Mouse (Mus musculus) kidney, embryonic 14.5 days (tissue): ENCODE measurements around the gene Car11. TPM values are rescaled to one million over a fixed set of nuclear protein-coding genes. Genes with fewer than 3 reads are reported as not detected.

Experiments
- ATAC-seq: fragments of 200-750 bp; cut with Nextera tagmentation; 2 replicates; pipeline ENCODE4 v1.8.0; 2017; ENCODE audit warnings: moderate number of reproducible peaks, mild to moderate bottlenecking, moderate TSS enrichment, moderate library complexity; ENCODE audit not compliant: low FRiP score, low TSS enrichment
- H3K27ac ChIP-seq: fragments of 300-500 bp; sonication (generic); 2 replicates; pipeline ENCODE4 v1.5.1; 2014; ENCODE audit warnings: low read depth, mild to moderate bottlenecking, low read length, moderate library complexity, mixed read lengths
- H3K27me3 ChIP-seq: fragments of 300-500 bp; sonication (generic); 2 replicates; pipeline ENCODE4 v1.6.1; 2014; ENCODE audit warnings: mild to moderate bottlenecking, low read length; ENCODE audit not compliant: control insufficient read depth, insufficient read depth
- H3K36me3 ChIP-seq: fragments of 300-500 bp; sonication (generic); 2 replicates; pipeline ENCODE4 v1.6.1; 2014; ENCODE audit warnings: low read length, mixed read lengths; ENCODE audit not compliant: control insufficient read depth, insufficient read depth
- H3K4me1 ChIP-seq: fragments of 300-500 bp; sonication (generic); 2 replicates; pipeline ENCODE4 v1.6.1; 2014; ENCODE audit warnings: low read length, mixed read lengths; ENCODE audit not compliant: control insufficient read depth, insufficient read depth
- H3K4me2 ChIP-seq: fragments of 300-500 bp; sonication (generic); replicated peaks from 2 replicates; pipeline ENCODE4 v1.6.1; 2014; ENCODE audit warnings: low read depth, mild to moderate bottlenecking, low read length
- H3K4me3 ChIP-seq: fragments of 300-500 bp; sonication (generic); 2 replicates; pipeline ENCODE4 v1.5.1; 2014; ENCODE audit warnings: mild to moderate bottlenecking, low read length
- H3K9ac ChIP-seq: fragments of 300-500 bp; sonication (generic); 2 replicates; pipeline ENCODE4 v1.6.1; 2014; ENCODE audit warnings: low read depth, mild to moderate bottlenecking, low read length, moderate library complexity
- H3K9me3 ChIP-seq: fragments of 300-500 bp; sonication (generic); 2 replicates; pipeline ENCODE4 v1.6.1; 2016; ENCODE audit warnings: low read length; ENCODE audit not compliant: control insufficient read depth
- WGBS: fragments of 180-500 bp; shearing (Covaris S2); extraction: QIAGEN DNeasy Blood & Tissue Kit; methylation state at CpG from one replicate; pipeline ENCODE4 v1.1.7; 2014; 5-methylcytosine and 5-hydroxymethylcytosine counted together
- polyA plus RNA-seq: library from polyadenylated mRNA; unstranded; fragments of >200 nt; fragmentation: Nextera tagmentation; extraction: Ambion mirVana; gene quantifications from 2 replicates; pipeline ENCODE4 v1.2.1, GENCODE M21; 2014

Gene Car11
- polyA plus RNA-seq, 1 experiment from 2014 or later, result 6.9 TPM

GRCm38 (mm10) chr7:45706721-45707241, 7.1 kb downstream of the Car11 start:
- Histone ChIP-seq H3K27me3 (no peaks in the 10 kb centered on the region), H3K9me3 (no peaks in the 10 kb centered on the region), H3K4me2 (peak overlapping the region; percentile 93), H3K9ac (peak overlapping the region; percentile 84), H3K27ac (peak overlapping the region; percentile 90), H3K4me1 (peaks cover 30% of the 10 kb centered on the region), H3K4me3 (peak overlapping the region; percentile 64), H3K36me3 (peaks cover 19% of the 10 kb centered on the region)
- WGBS, result 1% methylated on average over 41 of the region's 45 CpGs
- ATAC-seq, result no peak

DNA sequence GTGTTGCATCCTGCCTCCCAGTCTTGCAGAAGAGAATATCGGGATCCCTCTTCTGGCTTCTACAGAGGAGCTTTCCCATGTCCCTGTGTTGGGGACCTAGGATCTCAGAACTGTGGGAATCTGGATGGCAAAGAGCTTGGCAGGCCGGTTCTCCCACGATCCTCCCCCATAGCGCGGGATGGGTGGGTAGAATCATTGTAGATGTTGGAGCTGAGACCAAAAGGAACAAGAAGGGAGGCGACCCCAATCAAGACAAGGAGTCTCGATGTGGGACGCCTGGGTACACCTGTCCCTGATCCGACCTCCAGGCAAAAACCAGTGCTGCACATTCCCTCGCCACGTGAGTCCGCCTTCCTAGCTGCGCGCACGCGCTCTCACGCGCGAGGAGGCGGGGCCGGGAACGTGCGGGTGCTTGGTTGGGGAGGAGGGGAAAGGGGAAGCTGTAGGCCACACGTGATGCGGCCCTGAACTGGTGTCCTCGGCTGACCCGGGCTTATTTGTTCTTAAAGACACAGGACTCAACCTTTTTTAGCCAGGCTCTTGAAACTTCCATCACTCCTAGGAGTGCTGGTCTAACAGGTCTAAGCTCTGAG, 7.8 kb downstream of the Car11 start:
- peak overlapping the region; percentile 84 for H3K9ac ChIP-seq
- no peaks in the 10 kb centered on the region for H3K9me3 ChIP-seq
- H3K4me1 ChIP-seq, result peaks cover 30% of the 10 kb centered on the region
- peak; percentile 1; the same call in 1 of the 2 replicates for ATAC-seq
- peak overlapping the region; percentile 90 for H3K27ac ChIP-seq
- peaks cover 26% of the 10 kb centered on the region for H3K36me3 ChIP-seq
- peak overlapping the region; percentile 93 for H3K4me2 ChIP-seq
- no peaks in the 10 kb centered on the region for H3K27me3 ChIP-seq
- 0% methylated on average over 27 of the region's 27 CpGs for WGBS
- H3K4me3 ChIP-seq, result peak overlapping the region; percentile 64

GRCm38 (mm10) chr7:45708221-45708761, 8.6 kb downstream of the Car11 start:
- H3K4me2 ChIP-seq, result peak overlapping the region; percentile 93
- H3K9ac ChIP-seq, result peak overlapping the region; percentile 84; the same call in 1 of the 2 replicates
- H3K27me3 ChIP-seq, result no peaks in the 10 kb centered on the region
- H3K4me3 ChIP-seq, result peak overlapping the region; percentile 64; the same call in 1 of the 2 replicates
- ATAC-seq, result no peak
- H3K36me3 ChIP-seq, result peaks cover 34% of the 10 kb centered on the region
- H3K4me1 ChIP-seq, result peaks cover 30% of the 10 kb centered on the region
- H3K27ac ChIP-seq, result 0 out of 2 replicates have a peak overlapping the region, but pooled peaks have one; percentile 90
- no peaks in the 10 kb centered on the region for H3K9me3 ChIP-seq
- 21% methylated on average over 13 of the region's 13 CpGs for WGBS

DNA sequence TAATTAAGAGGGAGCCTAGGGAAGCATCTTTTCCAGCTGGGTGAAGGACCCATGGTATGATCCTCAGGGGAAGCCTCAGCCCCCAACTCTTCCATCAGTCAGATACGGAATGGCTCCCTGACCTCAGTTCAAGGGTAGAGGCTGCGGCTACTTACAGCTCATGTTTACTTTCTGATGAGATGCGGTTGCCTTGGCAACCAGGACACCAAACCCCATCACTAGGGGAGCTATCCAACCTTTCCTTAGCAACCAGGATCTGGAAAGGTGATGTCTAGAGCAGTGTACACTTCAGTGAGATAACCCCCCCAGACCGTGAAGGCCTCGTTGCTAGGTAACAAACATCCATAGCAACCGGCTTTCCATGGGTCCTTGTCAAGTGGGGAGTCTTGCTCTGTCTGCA, 9.4 kb downstream of the Car11 start:
- no peak for ATAC-seq
- no peak overlapping the region for H3K4me3 ChIP-seq
- WGBS, result 54% methylated on average over 6 of the region's 6 CpGs
- no peak overlapping the region for H3K4me2 ChIP-seq
- no peak overlapping the region for H3K27ac ChIP-seq
- peaks cover 26% of the 10 kb centered on the region for H3K4me1 ChIP-seq
- H3K9me3 ChIP-seq, result no peaks in the 10 kb centered on the region
- no peak overlapping the region; the same call in 1 of the 2 replicates for H3K9ac ChIP-seq
- H3K27me3 ChIP-seq, result no peaks in the 10 kb centered on the region
- peaks cover 37% of the 10 kb centered on the region for H3K36me3 ChIP-seq

GRCm38 (mm10) chr7:45709677-45710355, 10.2 kb downstream of the Car11 start:
- Histone ChIP-seq H3K4me2 (no peak overlapping the region), H3K9ac (no peak overlapping the region), H3K27me3 (no peaks in the 10 kb centered on the region), H3K4me3 (no peak overlapping the region), H3K36me3 (peaks cover 37% of the 10 kb centered on the region), H3K27ac (no peak overlapping the region), H3K9me3 (no peaks in the 10 kb centered on the region), H3K4me1 (peaks cover 32% of the 10 kb centered on the region)
- WGBS, result 85% methylated on average over 14 of the region's 14 CpGs
- no peak for ATAC-seq

DNA sequence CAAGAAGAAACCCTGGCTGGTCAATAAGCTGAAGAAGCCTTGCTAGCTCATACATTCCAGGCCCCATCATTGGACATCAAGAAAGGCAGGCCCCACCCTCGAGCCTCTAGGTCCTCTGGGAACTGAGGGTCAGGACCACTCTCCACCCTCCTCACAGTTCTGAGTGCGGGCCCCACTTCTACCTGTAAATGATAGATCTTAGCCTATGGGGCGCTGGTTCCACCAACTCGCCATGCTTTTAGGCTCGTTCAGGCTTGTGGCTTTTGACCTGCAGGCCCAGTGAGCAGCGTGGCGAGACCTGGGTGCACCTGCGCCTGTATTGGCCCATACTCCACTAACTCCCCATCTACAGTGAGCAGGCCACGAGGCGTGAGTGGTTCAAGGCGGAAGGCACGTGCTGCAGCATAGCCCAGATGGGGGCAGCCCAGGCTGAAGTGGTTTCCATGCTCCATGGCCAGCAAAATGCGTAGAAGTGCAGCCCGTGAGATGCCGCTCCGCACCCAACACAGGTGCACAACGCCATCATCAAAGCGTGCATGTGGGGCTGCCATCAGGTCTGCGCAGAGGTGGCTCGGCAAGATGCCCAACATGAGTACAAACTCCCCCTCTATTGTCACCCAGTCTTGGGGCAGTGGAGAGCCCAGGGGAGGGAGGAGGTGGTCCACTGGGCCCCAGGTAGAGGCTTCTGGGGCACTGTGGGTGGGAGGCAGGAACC, 11.0 kb downstream of the Car11 start:
- Histone ChIP-seq H3K27ac (no peak overlapping the region), H3K4me2 (no peak overlapping the region), H3K9ac (no peak overlapping the region), H3K36me3 (peaks cover 37% of the 10 kb centered on the region), H3K9me3 (no peaks in the 10 kb centered on the region), H3K4me3 (no peak overlapping the region), H3K27me3 (no peaks in the 10 kb centered on the region), H3K4me1 (peaks cover 31% of the 10 kb centered on the region)
- WGBS, result 92% methylated on average over 20 of the region's 20 CpGs
- ATAC-seq, result no peak

- peaks cover 35% of the 10 kb centered on the region for H3K4me1 ChIP-seq
- no peaks in the 10 kb centered on the region for H3K9me3 ChIP-seq
- ATAC-seq, result no peak
- no peaks in the 10 kb centered on the region for H3K27me3 ChIP-seq
- H3K9ac ChIP-seq, result no peak overlapping the region
- H3K4me2 ChIP-seq, result no peak overlapping the region
- H3K36me3 ChIP-seq, result peaks cover 37% of the 10 kb centered on the region
- no peak overlapping the region for H3K27ac ChIP-seq
- WGBS, result 90% methylated on average over 24 of the region's 24 CpGs
- H3K4me3 ChIP-seq, result no peak overlapping the region
Measured at GRCm38 (mm10) chr7:45711316-45712021, 11.8 kb downstream of the Car11 start.

DNA sequence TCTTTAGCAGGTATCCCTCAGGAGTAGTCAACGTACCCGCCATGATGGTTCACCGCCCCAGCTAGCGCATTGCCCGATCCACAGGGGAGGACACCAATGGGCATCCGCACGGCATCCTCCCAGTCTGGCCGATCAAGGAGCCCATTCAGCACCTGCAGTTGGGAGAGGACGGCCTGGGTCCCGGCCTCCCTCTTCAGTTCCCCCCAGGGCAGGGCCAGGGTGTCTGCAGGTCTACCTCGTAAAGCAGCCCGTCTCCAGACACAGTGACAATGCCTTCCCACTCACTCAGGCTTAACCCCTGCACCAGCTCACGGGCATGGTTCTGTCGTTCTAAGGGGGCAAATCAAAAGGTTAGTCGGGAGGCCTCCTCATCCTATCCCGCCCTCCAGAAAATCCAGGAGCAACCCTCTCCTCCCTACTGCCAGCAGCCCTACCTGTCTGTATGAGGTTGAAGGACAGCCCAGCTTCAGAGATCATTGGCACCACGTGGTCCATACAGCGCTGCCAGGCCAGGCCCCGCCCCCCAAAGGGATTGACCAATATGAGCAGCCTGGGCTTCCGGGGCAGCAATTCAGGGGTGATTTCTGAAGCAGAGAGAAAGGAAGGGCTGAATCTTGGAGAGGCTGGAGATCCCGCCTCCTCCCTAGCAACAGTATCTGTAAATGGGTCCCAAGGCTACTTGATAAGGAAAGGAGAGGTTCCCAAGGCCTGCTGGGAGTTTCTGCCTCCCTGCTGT, 12.5 kb downstream of the Car11 start:
- no peak for ATAC-seq
- Histone ChIP-seq H3K9ac (no peak overlapping the region), H3K4me2 (no peak overlapping the region), H3K27ac (no peak overlapping the region), H3K4me3 (no peak overlapping the region), H3K36me3 (peaks cover 37% of the 10 kb centered on the region), H3K27me3 (no peaks in the 10 kb centered on the region), H3K9me3 (no peaks in the 10 kb centered on the region), H3K4me1 (peaks cover 39% of the 10 kb centered on the region)
- WGBS, result 85% methylated on average over 21 of the region's 21 CpGs
